ENCODE assay signal across 8 mouse cellular contexts in the genomic region with DNA sequence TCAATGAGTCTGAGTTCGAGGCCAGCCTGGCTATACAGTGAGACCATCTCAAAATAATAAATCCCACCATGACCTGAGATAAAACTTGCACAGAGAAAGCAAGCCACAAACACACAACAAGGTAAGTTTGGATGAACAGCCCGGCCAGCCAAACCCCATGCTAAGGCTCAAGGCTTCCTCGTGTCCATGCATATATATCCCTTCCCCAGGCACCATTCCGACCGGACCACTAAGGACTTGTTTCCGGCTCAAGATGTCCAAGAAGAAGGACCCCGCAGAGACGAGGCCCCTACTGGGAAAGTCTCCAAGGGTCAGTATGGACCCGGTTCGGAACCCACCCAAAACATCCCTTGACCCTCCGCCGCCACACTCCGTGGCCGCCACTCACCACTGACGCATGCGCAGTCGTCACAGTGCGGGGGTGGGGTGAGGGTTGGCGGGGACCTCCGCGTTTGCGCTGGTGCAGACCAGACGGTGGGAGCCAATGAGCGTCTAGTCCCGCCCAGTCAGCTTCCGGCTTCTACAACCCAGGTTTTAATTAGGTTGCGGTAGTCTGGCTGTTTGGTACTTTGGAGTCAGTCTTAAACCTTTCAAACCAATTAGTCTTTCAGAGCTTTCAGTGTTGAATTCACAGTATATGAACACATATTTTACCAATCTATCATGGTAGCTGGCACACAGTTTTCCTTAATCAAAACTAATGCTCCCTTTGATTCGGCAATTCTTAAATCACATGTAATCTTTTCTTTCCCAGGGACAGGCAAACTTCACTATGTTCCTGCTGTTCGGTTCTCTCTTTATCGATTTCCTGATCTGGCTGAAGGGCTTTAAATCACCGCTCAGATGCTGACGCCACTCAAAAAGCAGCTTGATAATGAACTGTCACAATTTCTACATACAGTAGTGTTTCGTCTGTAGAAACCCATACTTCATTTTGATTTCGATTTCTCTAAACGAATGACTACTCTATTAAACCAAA. TPM values are rescaled to one million over a fixed set of nuclear protein-coding genes. Genes with fewer than 3 reads are reported as not detected.
A peak's percentile ranks its signal among the peaks of the same experiment; 100 is the strongest.
DNase-seq lines count a peak whose midpoint lies in the region; ATAC-seq and TF ChIP-seq lines count a peak whose summit lies in the region.

A gene (minus strand): TSS at position 458 of the 979 bp plus-strand sequence.

- TF ChIP-seq CTCF in CH12.LX (conservative IDR thresholded peaks at IDR 0.05 in 1 of 2, IDR thresholded peaks at IDR 0.05 in 1 of 2; ENCODE audit: low read depth in 2 of 2, low read length in 2 of 2): no peak

- peaks cover under 1 to 27% of the 10 kb centered on the region in 2 experiments for H3K36me3 ChIP-seq in CH12.LX (replicated peaks in 1 of 2; ENCODE audit: control insufficient read depth in 1 of 2, insufficient read depth in 1 of 2, low read length in 1 of 2)
- no peaks in the 10 kb centered on the region for H3K36me3 ChIP-seq in forebrain, embryonic 11.5 days (ENCODE audit: control insufficient read depth, insufficient read depth, low read length)
- peaks cover 10% of the 10 kb centered on the region for H3K36me3 ChIP-seq in heart, embryonic 16.5 days (ENCODE audit: control insufficient read depth, insufficient read depth)
- H3K36me3 ChIP-seq in liver, embryonic 15.5 days (replicated peaks): peaks cover 2% of the 10 kb centered on the region
- H3K36me3 ChIP-seq in neural tube, embryonic 12.5 days: peaks cover 5% of the 10 kb centered on the region; the same call in 1 of the 2 replicates

- peak; percentile 99 for ATAC-seq in forebrain, embryonic 11.5 days (replicated peaks; ENCODE audit: low FRiP score)
- ATAC-seq in heart, embryonic 16.5 days (replicated peaks; ENCODE audit: extremely low read depth, insufficient read depth, low FRiP score): peak; percentile 99
- peak; percentile 98 for ATAC-seq in liver, embryonic 15.5 days (ENCODE audit: insufficient read depth)
- ATAC-seq in neural tube, embryonic 12.5 days (ENCODE audit: low FRiP score, low read depth): peak; percentile 99

- in situ Hi-C loops in CH12.LX (cut with MboI; ENCODE audit: low pct_ligation_motif_present, low pct_unique_long_range_greater_than_20kb, low sequenced_read_pairs): no loop called here

- H3K9me3 ChIP-seq in CH12.LX (replicated peaks; ENCODE audit: low read length): peaks cover 4% of the 10 kb centered on the region
- H3K9me3 ChIP-seq in forebrain, embryonic 11.5 days (ENCODE audit: control insufficient read depth, low read length): no peaks in the 10 kb centered on the region
- H3K9me3 ChIP-seq in heart, embryonic 16.5 days (replicated peaks; ENCODE audit: control insufficient read depth, low read length): peaks cover 8% of the 10 kb centered on the region
- H3K9me3 ChIP-seq in liver, embryonic 15.5 days (replicated peaks): no peaks in the 10 kb centered on the region
- H3K9me3 ChIP-seq in neural tube, embryonic 12.5 days: no peaks in the 10 kb centered on the region

- no peak for TF ChIP-seq EP300 in CH12.LX (IDR thresholded peaks at IDR 0.05; ENCODE audit: low read length)

- peak; percentile 98 for TF ChIP-seq POLR2A in CH12.LX (IDR thresholded peaks at IDR 0.05; ENCODE audit: low read depth, low read length)

- no peaks in the 10 kb centered on the region for H3K27me3 ChIP-seq in CH12.LX (replicated peaks)
- no peaks in the 10 kb centered on the region for H3K27me3 ChIP-seq in forebrain, embryonic 11.5 days (ENCODE audit: control insufficient read depth, insufficient read depth, low read length)
- no peaks in the 10 kb centered on the region for H3K27me3 ChIP-seq in heart, embryonic 16.5 days (ENCODE audit: control insufficient read depth, insufficient read depth, low read length)
- no peaks in the 10 kb centered on the region for H3K27me3 ChIP-seq in liver, embryonic 15.5 days
- no peaks in the 10 kb centered on the region for H3K27me3 ChIP-seq in neural tube, embryonic 12.5 days (replicated peaks)

- peak within 1 kb of the TSS; percentile 86 for H3K4me2 ChIP-seq in CH12.LX (ENCODE audit: insufficient read depth, low read depth, poor library complexity, severe bottlenecking)
- H3K4me2 ChIP-seq in forebrain, embryonic 11.5 days (ENCODE audit: low read depth, low read length, severe bottlenecking): peak within 1 kb of the TSS; percentile 70
- peak within 1 kb of the TSS; percentile 83 for H3K4me2 ChIP-seq in heart, embryonic 16.5 days (ENCODE audit: low read depth, low read length)
- H3K4me2 ChIP-seq in liver, embryonic 15.5 days: peak within 1 kb of the TSS; percentile 81
- H3K4me2 ChIP-seq in neural tube, embryonic 12.5 days (replicated peaks): peak within 1 kb of the TSS; percentile 58

- WGBS in forebrain, embryonic 11.5 days: 11% methylated on average over 35 of the region's 35 CpGs
- 7% methylated on average over 35 of the region's 35 CpGs for WGBS in heart, embryonic 16.5 days
- 5% methylated on average over 35 of the region's 35 CpGs for WGBS in liver, embryonic 15.5 days (ENCODE audit: insufficient replicate concordance)
- 11% methylated on average over 35 of the region's 35 CpGs for WGBS in neural tube, embryonic 12.5 days

- dilution Hi-C loops in CH12.LX (cut with MboI; ENCODE audit: extremely low pct_ligation_motif_present, extremely low pct_unique_long_range_greater_than_20kb, low sequenced_read_pairs): no loop called here

- H3K4me3 ChIP-seq in CH12.LX (replicated peaks in 1 of 3; ENCODE audit: low read depth in 2 of 3, low read length in 2 of 3, poor library complexity in 1 of 3): peak within 1 kb of the TSS; percentile 76 to 89 (median 88)
- H3K4me3 ChIP-seq in forebrain, embryonic 11.5 days (ENCODE audit: low read depth, low read length): peak within 1 kb of the TSS; percentile 46
- H3K4me3 ChIP-seq in heart, embryonic 16.5 days (ENCODE audit: low read length): peak within 1 kb of the TSS; percentile 84
- H3K4me3 ChIP-seq in liver, embryonic 15.5 days (replicated peaks): peak within 1 kb of the TSS; percentile 73
- H3K4me3 ChIP-seq in neural tube, embryonic 12.5 days: peak within 1 kb of the TSS; percentile 58

- 0 out of 2 replicates have a peak, but pooled peaks cover 2% of the 10 kb centered on the region for H3K79me2 ChIP-seq in CH12.LX (replicated peaks; ENCODE audit: control insufficient read depth, extremely low read depth, insufficient read depth, poor library complexity, severe bottlenecking)

- H3K27ac ChIP-seq in CH12.LX (ENCODE audit: insufficient read depth, low read depth): no peak within 1 kb of the TSS
- peak within 1 kb of the TSS; percentile 50; the same call in 1 of the 2 replicates for H3K27ac ChIP-seq in forebrain, embryonic 11.5 days (ENCODE audit: low read depth, low read length)
- H3K27ac ChIP-seq in heart, embryonic 16.5 days (ENCODE audit: low read length): peak within 1 kb of the TSS; percentile 62
- H3K27ac ChIP-seq in liver, embryonic 15.5 days (replicated peaks): peak within 1 kb of the TSS; percentile 80
- no peak within 1 kb of the TSS for H3K27ac ChIP-seq in neural tube, embryonic 12.5 days

- H3K9ac ChIP-seq in CH12.LX (ENCODE audit: insufficient read depth, low read depth): peak within 1 kb of the TSS; percentile 88
- H3K9ac ChIP-seq in forebrain, embryonic 11.5 days (ENCODE audit: low read length): peak within 1 kb of the TSS; percentile 63
- H3K9ac ChIP-seq in heart, embryonic 16.5 days (ENCODE audit: low read length): peak within 1 kb of the TSS; percentile 86
- H3K9ac ChIP-seq in liver, embryonic 15.5 days: peak within 1 kb of the TSS; percentile 59
- peak within 1 kb of the TSS; percentile 59 for H3K9ac ChIP-seq in neural tube, embryonic 12.5 days

- DNase-seq in CH12.LX (ENCODE audit: extremely low read depth): peak; percentile 96
- peak; percentile 93 for DNase-seq in c-Kit-positive CD71-positive TER-119-negative erythroid progenitor cells, embryonic 14.5 days (ENCODE audit: low read depth)
- DNase-seq in forebrain, embryonic 11.5 days (ENCODE audit: low spot score): peak; percentile 97
- peak; percentile 95 to 98 for DNase-seq in kidney, postnatal 36 days
- DNase-seq in telencephalon, adult 2 months (ENCODE audit: low read depth, low spot score): peak; percentile 93

- TF ChIP-seq RAD21 in CH12.LX (IDR thresholded peaks at IDR 0.05; ENCODE audit: low read depth, low read length): no peak

- peaks cover 0 to 17% of the 10 kb centered on the region in 2 experiments; a peak in 1 of 4 replicates for H3K4me1 ChIP-seq in CH12.LX (ENCODE audit: control insufficient read depth in 1 of 2, insufficient read depth in 2 of 2)
- H3K4me1 ChIP-seq in forebrain, embryonic 11.5 days (replicated peaks; ENCODE audit: control insufficient read depth, insufficient read depth, low read length): no peaks in the 10 kb centered on the region; the same call in 1 of the 2 replicates
- H3K4me1 ChIP-seq in heart, embryonic 16.5 days (ENCODE audit: control insufficient read depth, insufficient read depth, low read length): peaks cover 4% of the 10 kb centered on the region; the same call in 1 of the 2 replicates
- H3K4me1 ChIP-seq in liver, embryonic 15.5 days (replicated peaks): peaks cover 13% of the 10 kb centered on the region
- peaks cover 6% of the 10 kb centered on the region; the same call in 1 of the 2 replicates for H3K4me1 ChIP-seq in neural tube, embryonic 12.5 days

TF ChIP-seq in CH12.LX, 34 proteins besides CTCF, POLR2A, EP300 and RAD21 (continues in another document):
- no peak; the same call in 1 of the 2 replicates for TF ChIP-seq ETS1 (conservative IDR thresholded peaks at IDR 0.05; ENCODE audit: low read depth, low read length)
- no peak for TF ChIP-seq ZNF384 (IDR thresholded peaks at IDR 0.05; ENCODE audit: low read depth, low read length)
- no peak for TF ChIP-seq ZKSCAN1 (IDR thresholded peaks at IDR 0.05; ENCODE audit: borderline replicate concordance, low read depth, low read length)
- TF ChIP-seq ZMIZ1 (IDR thresholded peaks at IDR 0.05; ENCODE audit: low read depth, low read length): peak; percentile 94
- TF ChIP-seq NELFE (IDR thresholded peaks at IDR 0.05; ENCODE audit: low read depth, low read length): peak; percentile 96
- TF ChIP-seq ZC3H11A (IDR thresholded peaks at IDR 0.05; ENCODE audit: low read depth, low read length): no peak
- peak; percentile 87; the same call in 1 of the 2 replicates for TF ChIP-seq MXI1 (IDR thresholded peaks at IDR 0.05; ENCODE audit: low read depth, low read length)
- TF ChIP-seq PAX5 (IDR thresholded peaks at IDR 0.05; ENCODE audit: low read length): no peak
- peak; percentile 95 for TF ChIP-seq NRF1 (IDR thresholded peaks at IDR 0.05; ENCODE audit: low read depth, low read length)
- TF ChIP-seq UBTF (IDR thresholded peaks at IDR 0.05; ENCODE audit: low read depth, low read length): no peak
- TF ChIP-seq SIN3A (IDR thresholded peaks at IDR 0.05; ENCODE audit: low read length): peak; percentile 87

RNA-seq across cellular contexts. Expression of the gene that starts here (rescaled TPM):
- total RNA-seq in CH12.LX (2012; rRNA removed): 52.2 and 69.5 TPM in 2 replicates
- total RNA-seq in CH12.LX (2014; rRNA removed): 105 and 110 TPM in 2 replicates
- 74.5 and 81.2 TPM in 2 replicates for polyA plus RNA-seq in CH12.LX (2012; ENCODE audit: insufficient read length, low read depth)
- 79.4 and 86.5 TPM in 2 replicates for polyA plus RNA-seq in forebrain, embryonic 11.5 days (2014; fragmentation: Nextera tagmentation; extraction: Ambion mirVana)
- polyA plus RNA-seq in heart, embryonic 16.5 days (2015; fragmentation: Nextera tagmentation; extraction: Ambion mirVana): 73.2 and 75.7 TPM in 2 replicates
- 29.1 and 30.3 TPM in 2 replicates for polyA plus RNA-seq in liver, embryonic 15.5 days (2015; fragmentation: Nextera tagmentation; extraction: Ambion mirVana)
- 80.8 and 84.7 TPM in 2 replicates for polyA plus RNA-seq in neural tube, embryonic 12.5 days (2016; fragmentation: Nextera tagmentation; extraction: Ambion mirVana)

Comparison
In these comparisons a context has a peak if more than half of its experiments do, and no peak if none do; other contexts are left out.
1. H3K27ac ChIP-seq: peak in forebrain, embryonic 11.5 days (single experiment), heart, embryonic 16.5 days (single experiment) and liver, embryonic 15.5 days (single experiment); none in CH12.LX (single experiment) and neural tube, embryonic 12.5 days (single experiment).
2. Peak in every context shown above with its lines, with median percentiles within 50 percentile points of each other: DNase-seq, H3K4me2 ChIP-seq, H3K4me3 ChIP-seq, H3K9ac ChIP-seq and ATAC-seq.